Mouse (Mus musculus): Measurements from ENCODE around the gene Sptb.

GRCm38 (mm10) chr12:76649708-76650687, 60.3 kb downstream of the Sptb start:
- TF ChIP-seq POLR2A (IDR thresholded peaks at IDR 0.05; ENCODE audit: insufficient read depth, low read depth, low read length) (no peak), CTCF (IDR thresholded peaks at IDR 0.05; ENCODE audit: insufficient read depth, low read depth, low read length) (peak; percentile 47; the same call in 1 of the 2 replicates)

All from olfactory bulb, adult 2 months (tissue).